Mouse (Mus musculus) left cerebral cortex, postnatal 36 days (tissue): Measurements from ENCODE around the gene Klf11. TPM values are rescaled to one million over a fixed set of nuclear protein-coding genes. Genes with fewer than 3 reads are reported as not detected.
"Not testable (repeated sequence)": the region's sequence is repeated elsewhere in the genome, so short reads cannot be mapped to it uniquely, and the experiment has no call there.

Experiments used
- DNase-seq, 2 experiments: peaks; one replicate each; pipeline ENCODE4 v3.0.0; 2021 to 2022; ENCODE audit warnings: low spot score in 2 of 2, mixed read lengths in 1 of 2
- intact Hi-C: fragments of 180-260 bp; cut with DNase I; formaldehyde crosslinking; loops from one replicate; pipeline ENCODE4 v1.15.1; 2025
- total RNA-seq, 2 experiments: library from RNA; stranded (reverse); gene quantifications; 2 replicates each; pipeline ENCODE4 v1.2.3; 2021

Klf11 gene
- total RNA-seq, result 1 to 10 TPM; 6.0 to 6.7 TPM

DNA sequence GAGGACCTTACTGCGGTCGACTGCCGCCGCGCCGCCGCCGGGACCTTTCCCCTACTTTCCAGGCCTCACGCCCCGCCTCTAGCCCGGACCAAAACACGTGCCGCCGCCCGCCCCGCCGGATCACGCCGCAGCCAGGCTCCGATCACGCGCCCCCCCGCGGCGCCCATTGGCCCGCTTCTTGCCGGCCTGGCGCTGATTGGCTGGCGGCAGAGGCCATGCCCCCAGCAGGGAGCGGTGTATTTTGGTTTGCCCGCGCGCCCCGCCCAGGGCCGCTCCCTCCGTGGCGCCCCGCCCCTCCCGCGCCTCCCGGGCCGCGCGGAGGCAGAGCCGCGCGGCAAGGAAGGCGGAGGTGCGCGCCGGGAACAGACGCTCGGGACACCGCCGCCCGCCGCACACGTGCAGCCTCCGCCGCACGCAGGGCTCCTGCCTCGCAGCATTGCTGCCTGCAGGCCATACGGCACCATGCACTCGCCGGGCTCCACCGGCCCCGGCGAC is at the start of gene Klf11:
Gene Klf11, plus strand, starts transcription at position 212 of the 495 bp plus-strand sequence.
- intact Hi-C loops, result loop anchor here (1.0 kb wide), 1 partner anchor 29 kb away; no protein-coding TSS in a partner anchor
- peak; percentile 96 to 99 for DNase-seq

DNA sequence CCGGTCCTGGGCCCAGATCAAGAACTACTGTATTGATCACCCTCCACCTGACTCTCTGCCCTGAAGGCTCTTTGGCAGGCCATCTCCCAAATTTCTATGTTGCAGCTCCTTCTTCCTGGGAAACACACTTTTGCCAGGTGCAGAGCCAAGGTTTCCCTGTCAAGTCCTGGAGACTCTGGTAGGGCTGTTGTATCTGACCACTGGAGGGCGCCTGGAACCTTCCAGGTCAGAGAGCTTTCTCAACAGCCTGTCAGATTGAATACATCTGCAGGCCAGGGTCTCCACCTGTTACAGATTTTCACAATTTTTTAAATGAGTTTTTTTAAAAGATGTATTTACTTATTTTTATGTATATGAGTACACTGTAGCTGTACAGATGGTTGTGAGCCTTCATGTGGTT is 47.8 kb upstream of the Klf11 start:
- intact Hi-C loops, result loop anchor here (5.0 kb wide), 1 partner anchor 94 kb away; no protein-coding TSS in a partner anchor
- DNase-seq, result peak; percentile 27 to 49

DNA sequence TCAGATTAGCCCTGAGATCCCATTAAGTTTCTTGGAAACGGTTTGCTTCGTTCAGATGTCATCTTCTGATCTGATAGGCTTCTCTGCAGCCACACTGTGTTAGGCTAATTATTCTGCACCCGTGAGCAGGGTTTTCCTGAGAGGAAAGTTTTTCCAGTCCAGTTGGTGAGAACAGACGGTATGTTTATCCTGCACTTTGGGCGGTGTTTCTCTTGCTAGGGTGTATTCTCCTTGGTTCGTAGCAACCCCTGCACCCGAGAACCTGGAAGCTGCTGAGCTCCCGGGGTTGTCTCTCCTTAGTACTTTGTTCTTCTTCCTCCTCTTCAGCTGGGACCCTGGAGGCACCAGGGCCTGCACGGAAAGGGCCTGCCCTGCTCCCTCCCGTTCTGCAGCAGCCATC is 44.9 kb upstream of the Klf11 start:
- no peak for DNase-seq
- intact Hi-C loops, result no loop called here

DNA sequence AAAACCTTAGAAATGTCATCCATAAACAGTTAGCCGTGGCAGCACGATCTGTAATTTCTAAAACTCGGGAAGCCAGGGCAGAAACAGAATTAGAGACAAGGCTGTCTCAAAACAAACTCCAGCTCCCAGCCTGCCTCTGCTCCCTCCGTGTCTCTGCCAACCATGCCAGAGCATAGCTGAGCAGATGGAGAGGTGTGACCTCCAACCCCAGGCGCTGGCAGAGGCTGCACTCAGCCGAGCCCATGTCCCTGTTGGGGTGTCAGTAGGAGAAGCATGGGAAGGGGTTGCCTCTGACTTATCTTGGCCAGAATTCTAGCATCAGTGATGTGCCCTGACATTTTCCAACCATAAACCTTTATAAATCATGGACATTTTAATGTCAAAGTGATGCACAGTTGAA is 38.5 kb upstream of the Klf11 start:
- no peak for DNase-seq
- intact Hi-C loops, result no loop called here

DNA sequence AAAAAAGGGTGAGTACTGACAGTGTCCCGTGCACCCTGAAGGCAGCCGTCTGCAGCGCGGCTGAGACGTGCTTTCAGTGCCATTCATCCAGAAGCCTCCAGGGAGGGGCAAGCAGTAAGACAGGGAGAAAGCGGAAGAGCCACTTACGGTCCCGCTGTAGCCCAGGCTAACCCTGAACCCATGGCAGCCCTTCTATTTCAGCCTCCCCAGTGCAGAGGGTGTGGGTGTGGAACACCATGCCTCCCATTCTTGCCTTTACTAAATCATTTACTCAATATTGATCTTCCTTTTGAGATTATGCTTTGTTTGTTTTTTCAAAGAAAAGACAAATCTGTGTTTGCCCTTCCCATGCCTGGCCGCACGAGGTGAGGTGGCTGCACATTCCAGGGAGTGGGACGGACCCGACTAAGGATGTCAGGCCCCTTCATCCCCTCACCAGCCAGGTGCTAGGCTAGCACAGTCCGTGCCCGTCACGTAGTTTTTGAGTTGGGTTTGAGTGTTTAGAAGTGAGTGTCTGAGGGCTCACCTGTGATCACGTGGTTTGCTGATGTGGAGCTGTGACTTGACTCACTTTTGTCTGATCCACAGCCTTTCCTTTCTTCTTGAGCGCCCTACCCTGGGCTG is 36.5 kb upstream of the Klf11 start:
- no peak for DNase-seq
- intact Hi-C loops, result no loop called here

DNA sequence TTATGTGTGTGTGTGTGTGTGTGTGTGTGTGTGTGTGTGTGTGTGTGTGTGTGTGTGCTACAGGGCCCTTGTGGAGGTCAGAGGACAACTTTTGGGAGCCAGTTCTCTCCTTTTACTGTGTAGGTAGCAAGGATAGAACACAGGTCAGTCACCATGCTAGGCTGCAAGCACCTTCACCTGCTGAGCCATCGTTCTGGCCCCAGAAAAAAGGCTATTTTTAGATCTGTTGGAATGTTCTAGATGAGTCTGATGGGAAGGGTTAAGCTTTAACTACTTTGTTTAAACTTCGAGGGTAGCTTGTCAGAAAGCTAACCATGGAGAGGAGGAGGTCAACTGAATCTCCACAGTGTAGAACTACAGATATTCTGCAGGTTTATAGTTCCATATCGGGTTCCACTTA is 35.9 kb upstream of the Klf11 start:
- intact Hi-C loops, result no loop called here

DNA sequence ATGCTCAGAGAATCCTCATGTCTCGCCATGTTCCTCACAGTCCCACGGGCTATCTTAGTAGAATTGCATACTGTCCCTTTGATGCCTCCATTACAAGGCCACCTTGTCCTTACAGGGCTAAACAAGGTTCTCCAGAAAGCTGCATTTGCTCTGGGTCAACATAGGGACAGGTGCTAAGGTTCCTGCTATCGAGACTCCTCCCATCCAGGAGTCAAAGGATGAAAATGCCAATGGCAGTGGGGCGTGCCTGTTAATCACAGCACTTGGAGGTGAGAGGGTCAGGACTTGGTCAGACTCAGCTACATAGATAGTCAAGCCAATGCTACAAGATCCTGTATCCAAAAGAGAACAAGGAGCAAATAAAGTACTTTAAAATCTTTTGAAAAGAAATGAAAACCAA is 31.6 kb upstream of the Klf11 start:
- intact Hi-C loops, result no loop called here
- DNase-seq, result no peak

More for the DNA sequence above, 35.9 kb upstream of the Klf11 start:
- no peak for DNase-seq

DNA sequence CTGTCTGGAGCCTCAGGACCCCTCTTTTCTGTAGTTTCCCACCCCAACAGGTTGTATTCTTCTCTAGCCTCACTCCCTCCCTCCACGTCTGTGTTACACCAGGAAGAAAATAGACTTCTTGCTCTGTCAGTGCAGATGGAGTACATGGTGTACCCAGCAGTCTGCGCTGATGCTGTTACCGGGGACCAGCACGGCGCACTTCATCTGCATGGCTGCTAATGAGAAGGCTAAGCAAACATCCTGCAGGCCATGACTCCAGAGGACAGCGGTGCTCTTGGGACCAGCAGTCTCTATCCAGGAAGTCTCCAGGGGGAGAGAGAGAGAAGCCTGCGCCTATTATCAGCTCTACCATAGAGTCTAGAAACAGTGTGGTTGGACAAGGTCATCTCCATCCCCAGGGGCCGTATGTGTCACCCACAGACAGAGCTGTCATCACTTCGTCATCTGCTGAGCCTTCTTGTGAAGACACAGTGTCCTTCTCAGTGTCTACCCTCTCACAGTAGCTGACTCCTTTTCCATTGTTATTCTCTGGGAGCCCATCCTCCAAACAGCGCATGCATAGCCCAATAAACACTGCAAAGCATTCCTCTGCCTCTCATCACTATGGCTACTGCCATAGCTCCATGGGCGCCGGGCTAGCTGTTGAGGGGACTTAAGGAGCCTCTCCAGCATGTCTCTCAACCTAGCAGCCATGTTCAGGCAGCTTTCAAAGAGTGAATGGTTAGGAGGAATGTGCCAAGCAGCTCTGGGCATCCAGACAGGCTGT is 27.4 kb upstream of the Klf11 start:
- intact Hi-C loops, result no loop called here
- DNase-seq, result no peak

DNA sequence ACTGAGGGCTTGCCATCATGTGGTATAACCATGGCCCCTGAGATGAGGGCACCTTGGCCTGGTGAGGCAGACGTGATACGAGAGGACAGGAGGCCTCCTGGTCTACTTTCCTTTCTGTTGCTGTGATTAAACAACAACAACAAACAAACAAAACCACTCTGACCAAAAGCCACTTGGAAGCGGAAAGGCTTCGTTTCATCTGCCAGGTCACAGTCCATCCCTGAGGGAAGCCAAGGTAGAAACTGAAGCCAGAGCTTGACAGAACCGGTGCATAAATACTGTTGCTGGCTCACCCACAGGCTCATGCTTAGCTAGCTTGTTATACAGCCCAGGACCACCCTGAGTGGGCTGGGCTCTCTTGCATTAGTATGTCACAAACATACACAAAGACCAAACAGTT is 24.7 kb upstream of the Klf11 start:
- intact Hi-C loops, result no loop called here

DNA sequence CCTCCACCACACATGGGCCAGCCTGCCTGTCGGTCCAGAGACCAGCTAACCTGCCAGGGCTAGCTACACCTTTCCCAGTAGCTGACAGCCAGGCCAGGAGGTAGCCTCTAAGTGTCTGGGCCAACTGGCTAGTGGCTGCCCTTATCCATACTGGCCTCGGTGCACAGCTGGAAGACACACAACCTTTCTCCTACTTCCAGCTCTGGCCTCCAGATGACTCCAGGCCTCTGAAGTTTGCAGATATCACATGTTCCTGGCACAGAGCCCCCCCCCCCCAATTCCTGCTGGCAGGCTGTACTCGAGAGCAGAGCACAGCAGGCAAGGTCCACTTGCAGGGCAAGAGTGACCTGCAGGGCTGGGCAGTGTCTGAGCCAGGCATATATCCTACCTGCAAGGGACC is 23.9 kb upstream of the Klf11 start:
- intact Hi-C loops, result no loop called here
- DNase-seq, result no peak

More for the DNA sequence above, 24.7 kb upstream of the Klf11 start:
- DNase-seq, result no peak

DNA sequence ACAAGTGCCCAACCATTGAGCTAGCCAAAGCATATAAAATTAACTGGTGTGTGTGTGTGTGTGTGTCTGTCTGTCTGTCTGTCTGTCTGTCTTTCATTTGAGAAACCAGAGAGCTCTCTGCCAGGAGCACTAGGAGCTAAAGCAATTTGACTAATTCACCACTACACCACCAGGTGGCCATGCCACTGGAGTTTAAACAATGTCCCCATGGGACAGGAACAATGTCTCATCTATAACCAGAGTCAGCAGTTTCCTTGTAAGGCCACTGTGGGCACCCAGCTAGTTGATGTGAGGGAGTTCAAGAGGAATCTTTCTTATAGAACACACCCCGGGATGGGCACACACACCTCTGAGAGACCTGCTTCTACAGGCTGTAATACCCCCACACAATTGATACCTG is 20.9 kb upstream of the Klf11 start:
- intact Hi-C loops, result no loop called here
- no peak for DNase-seq

DNA sequence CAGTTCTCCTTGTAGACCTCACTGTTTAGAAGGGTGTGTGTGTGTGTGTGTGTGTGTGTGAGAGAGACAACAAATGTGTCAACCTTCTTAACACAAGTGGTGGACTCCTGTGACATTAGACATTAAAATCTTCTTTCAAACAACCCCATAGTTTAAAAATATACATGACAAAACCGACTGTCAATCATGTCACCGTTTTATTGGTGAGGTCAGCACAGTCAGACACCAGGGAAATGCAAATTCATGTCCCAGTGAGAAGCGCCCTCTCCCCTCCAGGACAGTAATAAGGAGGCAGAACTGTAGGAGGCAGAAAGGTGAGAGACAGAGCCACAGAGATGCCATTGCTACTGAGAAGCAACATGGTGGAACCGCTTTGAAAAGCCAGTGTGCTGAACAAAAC is 18.7 kb upstream of the Klf11 start:
- no peak for DNase-seq
- intact Hi-C loops, result no loop called here

DNA sequence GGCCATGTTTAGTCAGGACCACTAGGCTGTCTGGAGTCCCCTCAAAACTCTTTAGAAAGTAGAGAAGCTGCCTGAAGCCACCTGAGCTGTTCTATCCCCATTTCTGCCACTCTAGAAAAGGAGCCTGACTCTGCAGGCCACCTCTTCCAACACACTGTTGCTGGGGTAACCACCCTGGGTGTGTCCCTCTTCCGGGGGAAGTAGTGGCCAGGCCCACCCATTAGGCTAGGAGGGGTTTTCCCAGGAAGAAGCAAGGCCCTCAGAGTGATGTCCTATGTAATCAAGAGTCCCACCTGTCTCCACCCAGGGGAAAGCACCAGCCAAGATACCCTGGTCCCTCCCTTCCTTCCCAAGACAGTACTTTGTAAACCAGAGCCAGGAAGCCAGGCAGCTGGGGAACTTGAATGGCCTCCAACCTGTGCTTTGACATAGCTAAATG is 17.3 kb upstream of the Klf11 start:
- intact Hi-C loops, result no loop called here
- no peak for DNase-seq

DNA sequence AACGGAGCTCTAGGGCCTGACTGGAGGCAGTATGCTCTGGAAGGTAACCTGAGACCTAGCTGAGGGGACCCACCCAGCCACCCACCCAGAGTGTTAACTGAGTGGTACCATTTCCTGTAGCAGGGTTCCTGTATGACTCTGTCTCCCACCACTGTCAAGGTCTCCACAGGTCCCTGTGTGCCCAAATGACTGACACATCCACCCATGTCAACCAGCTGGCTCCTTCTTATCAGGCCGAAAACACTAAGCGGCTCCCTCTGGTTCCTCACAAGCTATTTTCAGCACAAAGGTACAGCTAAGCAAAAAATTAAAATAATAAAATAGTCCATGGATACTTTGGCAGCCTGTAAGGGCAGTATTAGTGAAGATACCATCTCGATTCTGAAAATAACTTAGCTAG is 16.9 kb upstream of the Klf11 start:
- DNase-seq, result no peak
- intact Hi-C loops, result no loop called here

DNA sequence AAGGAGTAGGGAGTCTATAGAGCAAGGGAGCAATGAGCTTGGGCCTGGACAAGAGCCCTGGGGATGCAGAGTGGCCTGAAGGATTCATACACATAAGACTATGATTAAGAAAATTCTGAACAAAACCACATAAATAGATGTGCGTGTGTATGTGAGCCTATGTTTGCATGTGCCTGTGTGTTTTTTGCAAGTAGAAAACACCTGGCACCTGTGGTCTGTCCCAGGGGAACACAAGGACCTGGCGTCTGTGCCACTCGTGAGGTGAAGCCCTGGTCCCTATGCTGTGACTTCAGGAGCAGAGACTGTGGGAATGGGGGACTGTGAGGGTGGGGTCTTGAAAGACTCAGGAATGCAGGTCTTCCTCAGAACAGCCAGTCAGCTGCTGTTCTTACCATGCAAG is 16.4 kb upstream of the Klf11 start:
- DNase-seq, result no peak
- intact Hi-C loops, result no loop called here

DNA sequence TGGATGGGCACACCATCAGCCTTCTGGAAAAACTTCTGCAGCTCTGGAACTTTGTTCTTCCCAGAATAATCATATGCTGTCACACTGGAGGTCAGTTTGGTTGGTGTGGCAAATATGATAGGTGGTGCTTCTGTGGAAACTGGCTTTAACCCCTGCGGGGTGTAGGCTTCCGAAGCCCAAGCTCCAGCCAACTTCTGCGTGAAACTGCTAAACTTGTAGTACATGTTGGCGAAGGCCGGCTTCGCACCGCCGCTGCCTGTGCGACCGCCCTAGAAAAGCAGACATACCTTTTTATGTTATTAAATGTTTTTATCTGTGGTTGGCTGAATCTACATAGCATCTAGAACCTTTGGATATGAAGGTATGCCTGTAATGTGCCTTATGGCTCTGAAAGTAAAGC is 12.3 kb upstream of the Klf11 start:
- intact Hi-C loops, DNase-seq: not testable (repeated sequence)

DNA sequence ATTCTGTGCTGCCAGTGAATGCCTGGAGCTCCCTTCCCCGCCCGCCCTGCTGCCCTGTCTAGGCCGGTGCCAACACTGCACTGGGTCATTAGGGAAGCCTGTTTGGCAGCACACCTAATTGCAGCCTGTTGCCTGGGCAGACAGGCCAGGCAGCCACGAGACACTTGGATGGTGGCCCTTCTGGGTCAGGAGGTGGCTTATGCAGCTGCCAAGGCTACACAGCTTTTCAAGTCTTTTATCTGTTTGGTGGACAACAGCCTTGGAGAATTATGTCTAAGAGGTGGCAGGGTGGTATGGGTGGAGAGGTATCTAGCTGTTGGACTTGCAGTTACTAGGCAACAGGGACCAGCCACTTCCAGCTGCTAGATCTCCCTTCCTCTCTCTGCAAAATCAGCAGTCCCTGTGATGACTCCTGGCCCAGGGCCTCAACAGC is 8.7 kb upstream of the Klf11 start:
- intact Hi-C loops, result no loop called here
- peak; percentile 32 to 49 for DNase-seq

DNA sequence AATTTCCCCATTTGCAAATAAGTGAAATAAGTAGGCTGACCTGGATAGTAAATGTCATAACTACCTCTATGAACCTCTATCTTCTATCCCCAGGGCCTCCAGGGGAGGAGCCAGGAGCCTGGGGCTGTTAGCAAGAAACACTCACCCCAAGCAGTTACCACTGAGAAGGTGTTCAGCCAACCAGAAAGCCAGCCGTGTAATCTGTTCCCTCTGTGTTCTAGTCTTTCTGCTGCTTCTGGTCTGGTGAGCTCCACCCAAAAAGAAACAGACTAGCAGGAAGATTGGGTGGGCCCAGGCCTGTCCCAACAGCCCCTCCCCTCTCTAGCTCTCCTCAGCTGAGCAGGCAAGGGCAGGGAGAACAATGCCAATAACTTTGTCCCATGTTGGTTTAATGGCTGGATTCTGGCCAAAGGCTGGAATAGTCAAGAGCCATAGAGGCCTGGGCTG is 6.9 kb upstream of the Klf11 start:
- intact Hi-C loops, result no loop called here
- no peak for DNase-seq

DNA sequence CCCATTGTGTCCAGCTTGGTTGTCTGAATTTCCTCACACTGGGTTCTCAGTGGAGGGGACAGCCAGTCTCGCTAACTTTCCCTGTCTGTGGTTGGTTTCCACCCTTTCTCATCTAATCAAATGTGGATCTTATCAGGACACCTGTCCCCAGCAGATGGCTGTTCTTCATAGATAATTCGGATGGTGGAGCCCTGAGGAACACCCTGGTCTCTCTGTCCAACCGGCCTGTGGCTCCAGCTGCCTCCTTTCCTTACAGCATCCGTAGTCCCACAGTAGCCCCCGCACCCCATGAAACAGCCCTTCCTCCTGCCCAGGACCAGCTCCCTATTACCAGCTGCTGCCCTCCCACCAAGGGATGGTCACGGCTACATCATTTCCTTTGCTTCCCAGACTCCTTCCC is 5.2 kb upstream of the Klf11 start:
- DNase-seq, result no peak
- intact Hi-C loops, result no loop called here

DNA sequence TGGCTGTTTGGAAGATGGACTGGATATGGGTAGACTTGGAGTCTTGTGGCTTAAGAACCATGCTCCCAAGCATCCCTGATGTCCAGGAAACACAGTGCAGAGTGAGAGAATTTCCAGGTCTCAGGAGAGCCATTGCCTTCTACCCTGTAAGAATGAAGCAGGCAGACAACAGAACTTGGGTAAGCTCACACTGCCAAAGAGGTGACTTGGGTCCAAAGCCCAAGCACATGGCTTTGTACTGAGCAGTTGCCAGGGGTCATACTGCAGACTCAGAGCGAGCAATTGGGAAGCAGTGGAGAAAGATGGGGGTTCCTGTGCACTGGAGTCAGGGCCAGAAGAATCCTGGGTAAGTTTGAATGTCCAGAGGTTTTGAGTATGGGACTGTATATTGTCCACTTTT is 3.0 kb upstream of the Klf11 start:
- DNase-seq, result no peak
- intact Hi-C loops, result no loop called here
